Mouse (Mus musculus): ENCODE measurements around the gene Prl7a1.

Gene Prl7a1

DNA sequence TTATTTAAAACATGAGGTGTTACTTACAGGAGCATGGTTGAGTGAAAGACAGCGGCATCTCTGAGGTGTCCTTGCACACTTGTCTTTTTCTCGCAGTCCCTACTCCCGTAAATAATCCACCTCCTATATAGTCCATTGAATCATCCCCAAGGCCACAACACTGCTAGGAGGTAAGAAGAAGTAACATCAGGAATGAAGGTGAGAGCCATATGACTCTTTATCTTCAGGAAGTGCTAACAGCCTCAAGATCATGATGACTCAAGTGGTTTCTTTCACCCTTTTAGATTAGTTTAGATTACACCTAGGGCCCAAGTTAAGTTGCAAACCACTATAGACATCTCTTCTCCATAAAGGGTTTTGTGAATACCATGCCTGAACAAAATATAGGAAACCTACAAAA is at the start of gene Prl7a1:
Prl7a1 (minus strand) TSS at position 101 of the 400 bp plus-strand sequence.
- DNase-seq (ENCODE audit: low spot score), result no peak

DNA sequence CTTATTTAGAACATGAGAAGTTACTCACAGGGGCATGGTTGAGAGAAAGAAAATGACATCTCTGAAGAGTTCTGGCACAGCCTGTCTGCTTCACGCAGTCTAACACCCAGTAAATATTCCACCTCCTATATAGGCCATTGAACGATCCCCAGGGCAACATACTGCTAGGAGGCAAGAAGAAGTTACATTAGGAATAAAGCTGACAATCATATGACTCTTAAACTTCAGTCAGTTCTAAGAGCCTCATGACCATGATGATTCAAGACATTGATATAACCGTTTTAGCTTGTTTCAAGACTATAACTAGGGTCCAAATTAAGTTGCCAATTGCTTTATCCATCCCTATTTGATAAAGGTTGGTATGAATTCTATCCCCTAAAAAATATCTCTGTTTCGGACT is 25.6 kb upstream of the Prl7a1 start, which contains the start of gene Prl7a2:
Prl7a2 (minus strand) TSS at position 101 of the 400 bp plus-strand sequence.
- DNase-seq (ENCODE audit: low spot score), result no peak

DNA sequence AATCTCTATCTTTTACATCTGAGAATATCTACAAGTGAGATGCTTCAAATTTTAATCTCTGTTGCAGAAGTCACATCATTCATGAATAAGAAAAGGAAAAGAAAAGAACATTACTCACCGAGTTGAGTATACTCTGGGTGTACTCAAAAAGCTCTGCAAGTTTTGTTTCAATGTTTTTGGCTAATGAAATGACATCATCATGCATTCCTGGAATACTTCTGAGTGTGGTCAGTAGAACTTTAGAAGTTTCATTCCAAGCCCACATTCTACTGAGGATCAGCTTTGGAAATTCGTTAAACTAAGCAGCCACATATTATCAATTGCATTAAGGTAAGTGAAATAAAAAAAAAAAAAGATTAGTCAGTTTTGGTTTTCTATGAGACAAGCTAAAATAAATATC is 18.5 kb upstream of the Prl7a1 start:
- no peak for DNase-seq (ENCODE audit: low spot score)

DNA sequence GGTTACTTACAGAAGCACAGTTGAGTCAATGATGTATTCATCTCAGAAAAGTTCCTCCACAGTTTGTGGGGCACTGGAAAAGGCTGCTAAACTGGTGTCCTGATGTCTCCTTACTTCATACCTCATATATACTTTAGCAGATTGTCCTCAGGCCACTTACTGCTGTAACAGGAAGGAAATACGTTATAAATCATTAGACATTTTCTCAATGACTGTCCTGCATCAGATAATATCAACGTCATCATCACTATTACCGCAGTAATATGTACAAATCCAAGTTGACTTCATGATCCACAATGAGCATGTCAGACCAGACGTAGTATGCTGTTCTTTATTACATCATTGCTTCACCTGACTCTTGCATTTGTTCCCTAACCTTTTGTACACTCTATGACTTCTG is 31.8 kb downstream of the Prl7a1 start, which contains the start of gene Prl7b1:
Prl7b1 (minus strand) TSS at position 101 of the 400 bp plus-strand sequence.
- DNase-seq (ENCODE audit: low spot score), result no peak

Data from embryo, embryonic 10.5 days (tissue).